Comparison of ENCODE assay signal across 27 mouse cellular contexts in the genomic region with DNA sequence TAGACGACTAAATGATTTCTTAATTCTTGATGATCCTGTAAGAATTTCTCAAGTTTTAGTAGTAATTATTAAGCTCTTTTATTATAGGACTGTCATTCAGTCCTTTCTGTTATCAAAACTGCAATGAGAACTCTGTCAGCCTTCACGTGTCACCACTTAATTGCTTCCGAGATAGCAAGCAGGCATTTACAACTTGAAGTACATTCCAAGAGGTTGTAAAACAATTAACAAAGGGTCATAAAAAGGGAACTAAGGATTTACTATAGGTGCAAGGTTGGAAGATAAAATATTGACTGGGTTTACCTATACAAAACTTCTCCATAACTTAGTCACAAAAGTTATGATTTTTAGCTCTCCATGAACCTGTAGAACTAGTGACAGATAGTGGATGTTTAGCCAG. TPM values are rescaled to one million over a fixed set of nuclear protein-coding genes. Genes with fewer than 3 reads are reported as not detected.
"Had no signal": no experiment of that assay in that cellular context is flagged by ENCODE, and none has a peak within 500 bp of the region (broad histone marks: within the 10 kb centered on the region; RNA-seq: fewer than 3 reads in every experiment).

No protein-coding gene starts in this region.

- H3K27ac ChIP-seq: embryonic facial prominence, embryonic 10.5 days; embryonic facial prominence, embryonic 12.5 days; embryonic facial prominence, embryonic 13.5 days; embryonic facial prominence, embryonic 15.5 days; forebrain, embryonic 10.5 days; forebrain, embryonic 12.5 days; forebrain, embryonic 13.5 days; forebrain, embryonic 15.5 days; gastrocnemius, adult 2 months had no signal

- DNase-seq: cerebellum, adult 2 months; cerebellum, adult 8-10 months; cerebellum, adult 9-10 months; cerebellum, adult 9-11 months; cerebellum, postnatal 10 days; cerebellum, postnatal 14 days; cerebellum, postnatal 25 days; cerebellum, postnatal 36 days; embryo, embryonic 11 days; forebrain, postnatal 0 days; gastrocnemius, adult 2 months; gastrocnemius, postnatal 10 days; gastrocnemius, postnatal 14 days; gastrocnemius, postnatal 25 days; gastrocnemius, postnatal 36 days; heart, adult 18-20 months had no signal

- H3K27me3 ChIP-seq: embryonic facial prominence, embryonic 12.5 days; embryonic facial prominence, embryonic 13.5 days; embryonic facial prominence, embryonic 15.5 days; forebrain, embryonic 12.5 days; forebrain, embryonic 13.5 days; forebrain, embryonic 15.5 days had no signal

- ATAC-seq: forebrain, embryonic 13.5 days; forebrain, embryonic 14.5 days; forebrain, embryonic 15.5 days; forebrain, embryonic 16.5 days; forebrain, postnatal 0 days had no signal

- H3K9me3 ChIP-seq: embryonic facial prominence, embryonic 15.5 days; forebrain, embryonic 13.5 days; forebrain, embryonic 15.5 days had no signal

- H3K4me3 ChIP-seq: embryonic facial prominence, embryonic 10.5 days; embryonic facial prominence, embryonic 12.5 days; embryonic facial prominence, embryonic 13.5 days; embryonic facial prominence, embryonic 15.5 days; erythroblast, embryonic 14.5 days; forebrain, embryonic 10.5 days; forebrain, embryonic 12.5 days; forebrain, embryonic 13.5 days; forebrain, embryonic 15.5 days; gastrocnemius, adult 2 months had no signal

- H3K9ac ChIP-seq: embryonic facial prominence, embryonic 12.5 days; embryonic facial prominence, embryonic 13.5 days; embryonic facial prominence, embryonic 15.5 days; forebrain, embryonic 12.5 days; forebrain, embryonic 13.5 days; forebrain, embryonic 15.5 days; forebrain, postnatal 0 days had no signal

- H3K4me1 ChIP-seq: embryonic facial prominence, embryonic 10.5 days; embryonic facial prominence, embryonic 12.5 days; embryonic facial prominence, embryonic 13.5 days; embryonic facial prominence, embryonic 15.5 days; forebrain, embryonic 10.5 days; forebrain, embryonic 12.5 days; forebrain, embryonic 13.5 days; forebrain, embryonic 15.5 days had no signal

- H3K4me2 ChIP-seq: embryonic facial prominence, embryonic 12.5 days; embryonic facial prominence, embryonic 13.5 days; embryonic facial prominence, embryonic 15.5 days; forebrain, embryonic 12.5 days; forebrain, embryonic 13.5 days; forebrain, embryonic 15.5 days had no signal

RNA-seq across cellular contexts. Expression of a gene that starts 18.1 kb away (rescaled TPM):
- polyA plus RNA-seq: erythroblast, embryonic 14.5 days had no signal

RNA-seq across cellular contexts. Expression of a gene that starts 18.3 kb away (rescaled TPM):
- total RNA-seq: gastrocnemius, postnatal 25 days; heart, adult 18-20 months had no signal
- polyA plus RNA-seq: erythroblast, embryonic 14.5 days had no signal

RNA-seq across cellular contexts. Expression of a gene that starts 44.2 kb away (rescaled TPM):
- polyA plus RNA-seq: erythroblast, embryonic 14.5 days had no signal

RNA-seq across cellular contexts. Expression of a gene that starts 59.2 kb away (rescaled TPM):
- polyA plus RNA-seq: erythroblast, embryonic 14.5 days had no signal
